In the genomic region with DNA sequence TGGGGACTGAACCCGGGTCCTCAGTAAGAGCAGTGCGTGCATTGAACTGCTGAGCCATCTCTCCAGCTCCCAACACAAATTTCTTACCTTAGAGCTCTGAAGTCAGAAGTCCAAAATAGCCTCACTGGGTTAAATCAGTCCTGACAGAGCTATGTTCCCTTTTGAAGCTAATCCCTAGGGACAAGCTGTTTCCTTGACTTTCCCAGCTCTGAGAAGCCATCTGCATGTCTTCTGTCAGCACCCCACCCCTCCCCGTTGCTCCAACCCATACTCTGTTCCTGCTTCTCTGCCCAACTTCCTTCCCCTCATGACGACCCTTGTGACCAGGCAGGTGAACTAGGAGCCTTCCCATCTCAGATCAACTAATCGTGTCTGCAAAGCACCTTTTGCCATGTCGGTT, we compare ENCODE assay signal across 17 mouse cellular contexts. TPM values are rescaled to one million over a fixed set of nuclear protein-coding genes. Genes with fewer than 3 reads are reported as not detected.
A peak's percentile ranks its signal among the peaks of the same experiment; 100 is the strongest.
DNase-seq lines count a peak whose midpoint lies in the region; ATAC-seq lines count a peak whose summit lies in the region.
"Had no signal": no experiment of that assay in that cellular context is flagged by ENCODE, and none has a peak within 500 bp of the region (broad histone marks: within the 10 kb centered on the region; RNA-seq: fewer than 3 reads in every experiment).

No protein-coding gene starts in this region.

- DNase-seq in heart, adult 11 months, result peak; percentile 93
- no peak for DNase-seq in heart, postnatal 25 days (ENCODE audit: low spot score)
- peak; percentile 10 to 25 for DNase-seq in heart, postnatal 14 days
- DNase-seq in mesoderm, embryonic 11.5 days (ENCODE audit: low read depth, low spot score), result peak; percentile 7
- no peak for DNase-seq in cerebellum, postnatal 36 days
- no peak for DNase-seq in adipocyte (ENCODE audit: low spot score)
- DNase-seq in forebrain, embryonic 10.5 days (ENCODE audit: extremely low spot score, low spot score), result no peak
- DNase-seq: B cell, adult 2 months; gastrocnemius, postnatal 36 days; kidney, adult 9 months; kidney, postnatal 4 days; midbrain, embryonic 14.5 days; retina, postnatal 1 day had no signal

- H3K9me3 ChIP-seq in heart, embryonic 11.5 days (replicated peaks; ENCODE audit: control insufficient read depth, low read length), result no peaks in the 10 kb centered on the region
- H3K9me3 ChIP-seq in forebrain, embryonic 10.5 days, result no peaks in the 10 kb centered on the region
- H3K9me3 ChIP-seq: hindbrain, embryonic 13.5 days; liver, embryonic 15.5 days had no signal

- no peaks in the 10 kb centered on the region for H3K36me3 ChIP-seq in heart, embryonic 11.5 days (ENCODE audit: control insufficient read depth, insufficient read depth, low read length)
- no peaks in the 10 kb centered on the region for H3K36me3 ChIP-seq in forebrain, embryonic 10.5 days (replicated peaks)
- H3K36me3 ChIP-seq: hindbrain, embryonic 13.5 days; liver, embryonic 15.5 days had no signal

- no peak overlapping the region for H3K9ac ChIP-seq in heart, embryonic 11.5 days (ENCODE audit: low read depth, low read length)
- H3K9ac ChIP-seq: hindbrain, embryonic 13.5 days; liver, embryonic 15.5 days had no signal

- H3K4me3 ChIP-seq in heart, embryonic 11.5 days (ENCODE audit: low read depth, low read length), result no peak overlapping the region
- H3K4me3 ChIP-seq in forebrain, embryonic 10.5 days, result no peak overlapping the region
- H3K4me3 ChIP-seq: hindbrain, embryonic 13.5 days; liver, embryonic 15.5 days; myocyte had no signal

- WGBS in heart, embryonic 11.5 days (ENCODE audit: insufficient replicate concordance), result 25% methylated on average over 6 of the region's 6 CpGs
- WGBS in forebrain, embryonic 10.5 days, result 81% methylated on average over 6 of the region's 6 CpGs

- peaks cover 12% of the 10 kb centered on the region; the same call in 1 of the 2 replicates for H3K4me1 ChIP-seq in heart, embryonic 11.5 days (ENCODE audit: control insufficient read depth, insufficient read depth, low read length)
- H3K4me1 ChIP-seq in forebrain, embryonic 10.5 days, result no peaks in the 10 kb centered on the region
- H3K4me1 ChIP-seq: hindbrain, embryonic 13.5 days; liver, embryonic 15.5 days had no signal

- no peak overlapping the region; the same call in 1 of the 2 replicates for H3K4me2 ChIP-seq in heart, embryonic 11.5 days
- H3K4me2 ChIP-seq: hindbrain, embryonic 13.5 days; liver, embryonic 15.5 days had no signal

- no peaks in the 10 kb centered on the region for H3K27me3 ChIP-seq in heart, embryonic 11.5 days (ENCODE audit: control insufficient read depth, insufficient read depth, low read length)
- no peaks in the 10 kb centered on the region for H3K27me3 ChIP-seq in forebrain, embryonic 10.5 days (ENCODE audit: poor library complexity, severe bottlenecking)
- H3K27me3 ChIP-seq: hindbrain, embryonic 13.5 days; liver, embryonic 15.5 days had no signal

- intact Hi-C loops in heart, postnatal 25 days (cut with DNase I), result no loop called here
- intact Hi-C loops in heart, postnatal 14 days (cut with DNase I), result no loop called here

- ATAC-seq in heart, embryonic 11.5 days (replicated peaks; ENCODE audit: insufficient number of reproducible peaks, low FRiP score, low TSS enrichment), result no peak; the same call in 1 of the 2 replicates

- H3K27ac ChIP-seq in heart, embryonic 11.5 days (ENCODE audit: low read depth, low read length), result 0 out of 2 replicates have a peak overlapping the region, but pooled peaks have one; percentile 41
- H3K27ac ChIP-seq in forebrain, embryonic 10.5 days, result no peak overlapping the region
- H3K27ac ChIP-seq: hindbrain, embryonic 13.5 days; liver, embryonic 15.5 days had no signal

RNA-seq across cellular contexts. Expression of gene Acsl1, which starts 49.3 kb away (rescaled TPM):
- total RNA-seq in heart, postnatal 25 days (2021), result 100 to 1,000 TPM; 842 to 883 TPM
- polyA plus RNA-seq in heart, embryonic 11.5 days (2014; fragmentation: Nextera tagmentation; extraction: Ambion mirVana), result 16.4 and 20.3 TPM in 2 replicates
- 100 to 1,000 TPM; 846 to 852 TPM for total RNA-seq in heart, postnatal 14 days (2021)
- 6.5 and 6.9 TPM in 2 replicates for polyA plus RNA-seq in forebrain, embryonic 10.5 days (2016; fragmentation: Nextera tagmentation; extraction: Ambion mirVana)

Comparison
In these comparisons a context has a peak if more than half of its experiments do, and no peak if none do; other contexts are left out.
1. DNase-seq: peak in heart, adult 11 months (single experiment), heart, postnatal 14 days (2 of 2) and mesoderm, embryonic 11.5 days (single experiment); none in heart, postnatal 25 days (single experiment), cerebellum, postnatal 36 days (0 of 2), adipocyte (single experiment) and forebrain, embryonic 10.5 days (single experiment).